Mouse (Mus musculus): Measurements from ENCODE around the gene Marc2. TPM values are rescaled to one million over a fixed set of nuclear protein-coding genes. Genes with fewer than 3 reads are reported as not detected.

Gene Marc2
- polyA plus RNA-seq (2014; fragmentation: Illumina TruSeq; extraction: RNeasy Lipid Tissue Mini Kit (QIAGEN cat#74804)), result 104 TPM

DNA sequence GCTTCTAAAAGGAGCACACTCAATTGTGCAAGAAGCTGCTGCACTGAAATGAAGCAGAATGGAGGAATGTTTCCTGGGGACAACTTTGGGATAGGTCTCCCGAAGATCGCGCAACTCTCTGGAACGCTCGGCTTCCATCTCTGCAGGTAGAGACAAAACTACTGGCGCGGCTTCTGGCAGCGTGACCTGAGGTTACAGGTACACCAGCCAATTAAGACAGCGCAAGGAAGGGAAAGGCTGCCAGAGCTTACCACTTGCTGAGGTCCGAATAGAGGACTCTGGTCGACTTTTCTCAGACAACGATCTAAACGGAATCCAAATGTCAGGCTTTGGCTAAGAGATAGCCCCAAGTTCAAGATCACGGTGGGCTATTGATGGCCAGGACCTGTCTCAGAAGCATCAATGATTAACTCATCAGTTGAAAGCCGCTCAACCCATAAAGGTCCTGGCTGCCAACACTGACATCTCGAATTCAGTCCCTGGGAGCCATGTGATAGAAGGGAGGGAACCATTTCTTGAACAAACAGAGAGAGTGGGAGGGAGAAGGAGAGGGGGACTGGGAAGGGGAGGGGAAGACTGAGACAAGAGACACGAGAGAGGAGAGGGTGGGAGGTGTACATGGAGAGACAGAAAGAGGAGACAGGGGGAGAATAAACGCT, at the start of gene Marc2:
Gene Marc2, minus strand, starts transcription at position 360 of the 659 bp plus-strand sequence.

DNA sequence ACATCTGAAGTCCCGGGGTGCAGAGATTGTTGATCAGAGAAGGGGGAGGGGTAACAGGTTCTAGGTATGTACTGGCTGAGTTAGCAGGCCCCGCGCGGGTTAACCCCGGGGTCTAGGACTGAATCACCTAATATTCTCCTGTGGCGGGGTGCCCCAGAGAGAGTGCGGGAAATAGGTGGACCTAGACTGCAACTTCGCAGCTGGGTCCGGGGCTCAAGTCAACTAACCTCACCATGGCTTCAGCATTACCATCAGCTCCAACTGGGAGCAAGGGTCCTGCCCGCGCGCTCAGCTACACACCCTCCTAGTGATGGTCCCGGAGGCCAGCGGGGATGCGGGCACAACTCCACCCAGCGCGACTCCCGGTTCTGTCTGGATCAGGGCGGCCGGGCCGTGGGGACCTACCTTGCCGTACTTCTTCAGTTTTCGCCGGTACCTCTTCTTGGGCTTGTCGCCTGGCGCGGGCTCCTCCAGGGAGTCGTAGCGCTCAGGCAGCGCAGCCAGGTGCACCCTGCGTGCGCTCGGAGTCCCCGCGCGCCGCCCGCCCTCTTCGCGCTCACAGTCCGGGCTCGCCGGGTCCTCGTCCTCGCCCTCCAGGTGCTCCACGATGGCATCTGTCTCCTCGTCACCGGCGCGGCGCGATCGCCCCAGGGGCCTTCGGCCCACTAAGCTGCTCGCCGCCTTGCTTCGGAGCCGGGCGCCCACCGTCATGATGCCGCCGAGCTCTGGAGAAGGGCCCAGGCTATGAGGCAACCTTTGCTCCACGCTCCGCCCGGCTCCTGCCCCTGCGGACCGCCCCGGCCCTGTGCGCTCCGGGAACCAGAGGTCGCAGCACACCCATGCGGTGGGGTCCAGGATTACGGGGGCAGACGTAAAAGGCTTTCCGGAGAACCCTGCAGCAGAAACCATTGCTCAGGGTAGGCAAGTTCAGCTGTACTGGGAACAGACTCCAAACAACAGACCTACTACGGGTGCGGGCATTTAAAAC, 36.3 kb upstream of the Marc2 start, which contains the start of gene C130074G19Rik:
Gene C130074G19Rik, minus strand, starts transcription at position 938 of the 988 bp plus-strand sequence.

DNA sequence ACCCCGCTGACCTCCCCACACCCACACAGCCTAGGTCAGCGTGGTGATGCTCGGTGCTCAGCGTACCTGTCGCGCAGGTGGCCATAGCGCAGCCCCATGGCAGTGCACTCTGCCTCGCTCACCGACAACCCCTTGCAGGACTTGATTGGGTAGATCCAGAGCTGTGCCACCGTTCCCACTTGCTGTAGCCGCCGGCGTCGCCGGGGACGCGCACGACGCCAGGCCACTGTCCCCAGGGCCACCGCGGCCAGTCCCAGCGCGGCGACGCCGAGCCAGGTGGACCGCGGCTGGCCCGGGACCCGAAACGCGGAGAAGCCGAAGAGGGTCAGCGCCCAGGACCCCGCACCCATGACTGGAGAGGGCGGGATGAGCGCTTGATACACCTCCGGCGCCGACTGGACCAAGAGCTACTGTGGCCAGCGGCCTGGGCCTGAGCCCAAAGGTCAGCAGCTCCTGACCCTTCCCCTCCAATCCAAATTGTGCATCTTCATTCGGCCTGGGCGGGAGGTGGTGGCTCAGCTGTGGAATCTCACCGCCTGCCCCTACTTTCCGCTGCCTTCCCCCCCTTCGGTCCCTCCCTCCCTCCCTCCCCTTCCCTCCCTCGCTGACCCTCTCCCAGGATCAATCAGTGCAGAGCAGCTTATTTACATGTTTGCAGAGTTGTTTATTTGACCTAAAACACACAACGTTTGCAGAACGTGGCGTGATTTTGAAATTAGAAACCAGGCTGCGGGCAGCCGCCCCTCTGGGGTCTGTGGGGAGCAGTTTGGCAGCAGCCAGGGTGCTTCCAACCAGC, 35.3 kb downstream of the Marc2 start, which contains the start of gene Marc1:
Gene Marc1, minus strand, starts transcription at position 534 of the 796 bp plus-strand sequence.

Other genes starting within 250 kb of the Marc2 start
- gene Hlx, start 113.8 kb downstream of the Marc2 start, polyA plus RNA-seq (2014; fragmentation: Illumina TruSeq; extraction: RNeasy Lipid Tissue Mini Kit (QIAGEN cat#74804)), result not detected
- gene Marc1, start 35.1 kb downstream of the Marc2 start, polyA plus RNA-seq (2014; fragmentation: Illumina TruSeq; extraction: RNeasy Lipid Tissue Mini Kit (QIAGEN cat#74804)), result 0.40 TPM
- 75.1 TPM for gene C130074G19Rik, start 36.8 kb upstream of the Marc2 start, polyA plus RNA-seq (2014; fragmentation: Illumina TruSeq; extraction: RNeasy Lipid Tissue Mini Kit (QIAGEN cat#74804))
- gene Mark1, start 153.1 kb upstream of the Marc2 start, polyA plus RNA-seq (2014; fragmentation: Illumina TruSeq; extraction: RNeasy Lipid Tissue Mini Kit (QIAGEN cat#74804)), result 154 TPM